Mouse (Mus musculus) ES-Bruce4 (cell line): Measurements from ENCODE around the gene B9d1.

Experiments used
- CTCF ChIP-seq: IDR thresholded peaks from one replicate; pipeline ENCODE4 v1.8.1; 2011; ENCODE audit warnings: low read depth, low read length
- POLR2A ChIP-seq: IDR thresholded peaks from one replicate; pipeline ENCODE4 v1.8.1; 2011; ENCODE audit warnings: low read length; ENCODE audit not compliant: insufficient read depth

- TF ChIP-seq CTCF = no peak
- TF ChIP-seq POLR2A = no peak
These were observed 17.0 kb upstream of the B9d1 start for GRCm38 (mm10) chr11:61487936-61488335.
